Mouse (Mus musculus) thymus, postnatal 4 days (tissue): ENCODE measurements at regions not wholly inside any gene's neighbourhood (a gene's known extent, or its start where the extent isn't known, plus 50 kb on each side); places are given as distances from the start of the nearest gene placed in this dataset.

Experiments used
- DNase-seq: peaks from one replicate; pipeline ENCODE4 v3.0.0; 2021

- no peak for DNase-seq
Measured at GRCm38 (mm10) chr4:80442711-80443110, 391.2 kb upstream of the Tyrp1 start.

DNA sequence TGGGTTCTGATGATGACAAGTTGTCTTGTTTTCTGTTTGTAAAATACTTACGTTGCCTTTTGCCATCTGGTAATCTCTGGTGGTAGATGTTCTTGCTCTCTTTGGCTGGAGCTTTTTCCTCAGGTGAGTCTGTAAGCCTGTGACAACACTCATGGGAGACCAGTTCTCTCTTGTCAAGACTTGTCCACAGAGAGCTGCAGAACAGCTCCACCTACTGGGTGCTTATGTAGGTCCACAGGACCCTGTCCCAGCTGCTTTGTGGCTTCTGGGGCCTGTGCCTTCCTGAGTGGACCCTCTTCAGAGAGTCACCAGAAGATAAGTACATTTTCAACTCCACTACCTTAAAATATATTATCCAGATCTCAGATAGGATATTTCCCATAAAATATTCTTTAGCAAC lies 370.3 kb upstream of the Tyrp1 start:
- DNase-seq, result no peak

- DNase-seq, result no peak
Measured at GRCm38 (mm10) chr4:80475736-80476478, 358.0 kb upstream of the Tyrp1 start.

DNA sequence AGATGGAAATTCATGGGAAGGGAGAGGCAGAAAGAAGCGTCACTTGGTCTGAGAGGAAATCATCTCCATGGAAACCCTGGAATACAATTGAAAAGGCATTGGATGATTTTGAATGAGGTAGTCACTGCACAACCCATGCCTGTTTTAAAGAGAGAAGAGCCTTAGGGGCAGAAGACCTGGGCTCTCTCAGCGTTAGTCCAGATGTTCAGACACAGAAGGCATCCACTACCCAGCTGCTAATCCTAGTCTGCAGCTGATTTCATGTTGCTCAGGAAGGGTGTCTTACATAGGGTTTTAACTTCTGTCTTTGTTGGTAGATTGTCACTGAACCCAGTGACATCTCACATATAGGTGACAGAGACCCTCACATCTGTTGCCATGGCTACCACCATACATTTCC lies 318.8 kb upstream of the Tyrp1 start:
- DNase-seq, result no peak

DNA sequence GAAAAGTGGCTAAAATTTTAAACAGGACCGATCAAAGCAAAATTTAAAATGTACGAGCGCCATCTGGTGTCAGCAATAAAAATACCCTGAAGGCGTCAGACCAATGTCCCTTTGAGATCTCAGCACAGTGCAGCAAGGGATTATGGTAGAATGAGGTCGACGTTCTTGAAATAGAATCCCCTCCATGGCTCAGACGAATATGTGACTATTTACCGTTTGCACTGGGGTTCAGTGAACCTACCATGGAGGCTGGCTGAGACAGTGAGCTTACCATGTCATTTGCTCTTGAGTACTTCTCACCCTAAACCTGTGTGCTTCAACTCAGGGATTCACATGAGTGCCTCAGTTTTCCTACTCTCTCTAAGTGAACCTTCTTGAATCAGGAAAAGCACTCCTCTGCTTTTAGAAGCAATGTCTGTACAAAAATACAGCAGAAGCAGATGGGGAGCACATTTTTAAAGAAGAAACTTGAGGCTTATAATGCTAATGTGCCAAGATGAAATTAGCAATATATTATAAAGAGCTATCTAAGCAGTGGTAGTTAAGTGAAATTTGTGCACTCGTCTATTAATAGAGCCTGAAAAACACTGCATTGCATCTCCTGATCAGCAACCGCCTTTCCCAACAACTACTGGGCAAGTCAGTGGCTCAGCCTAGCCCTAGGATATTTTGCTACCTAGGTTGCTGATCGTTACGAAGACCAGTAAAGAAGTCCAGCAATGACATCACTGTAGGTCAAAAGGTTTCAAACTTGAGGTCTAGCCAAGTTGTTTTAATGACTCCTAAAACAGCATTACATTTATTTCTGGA lies 316.2 kb upstream of the Tyrp1 start:
- DNase-seq, result peak; percentile 4

DNA sequence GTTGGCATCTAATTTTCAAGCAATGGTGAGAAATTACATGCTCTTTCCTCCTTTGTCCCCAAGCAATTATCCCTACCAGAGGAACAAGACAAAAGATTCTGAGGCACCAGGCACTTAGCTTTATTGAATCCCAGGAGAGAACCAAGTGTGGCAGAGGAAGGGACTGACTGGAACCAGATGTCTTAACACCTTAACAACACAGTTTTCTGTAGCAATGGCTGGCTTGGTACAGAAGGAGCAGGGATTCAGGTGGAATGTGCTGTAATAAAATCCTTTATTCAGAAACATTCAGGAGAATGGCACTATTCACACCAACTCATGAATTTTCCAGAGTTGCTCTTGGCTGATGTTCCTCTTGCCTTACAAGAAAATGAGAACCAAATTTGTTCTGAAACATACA lies 315.3 kb upstream of the Tyrp1 start:
- no peak for DNase-seq

DNA sequence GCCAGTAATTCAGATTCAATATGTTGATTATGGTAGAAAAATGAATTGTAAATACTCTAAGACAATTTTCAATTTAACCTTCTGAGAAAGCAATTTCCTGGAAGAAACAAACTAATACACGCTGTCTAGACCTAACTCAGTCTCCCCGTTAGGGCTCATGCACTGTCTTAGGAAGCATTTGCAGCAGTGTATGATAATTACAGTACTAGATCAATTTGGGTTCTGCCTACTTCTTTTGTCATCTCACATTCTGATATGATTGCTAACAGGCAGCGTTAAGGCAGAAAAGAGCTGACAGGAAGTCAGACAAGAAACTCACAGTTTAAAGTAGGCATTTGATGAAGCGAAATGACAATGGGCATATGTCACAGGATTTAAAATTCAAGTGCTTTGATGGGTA lies 294.1 kb upstream of the Tyrp1 start:
- DNase-seq, result no peak

GRCm38 (mm10) chr4:80545086-80545485 lies 288.8 kb upstream of the Tyrp1 start:
- no peak for DNase-seq

- no peak for DNase-seq
Measured at GRCm38 (mm10) chr4:80589438-80589837, 244.5 kb upstream of the Tyrp1 start.

- no peak for DNase-seq
Measured at GRCm38 (mm10) chr4:80628271-80628670, 205.7 kb upstream of the Tyrp1 start.

DNA sequence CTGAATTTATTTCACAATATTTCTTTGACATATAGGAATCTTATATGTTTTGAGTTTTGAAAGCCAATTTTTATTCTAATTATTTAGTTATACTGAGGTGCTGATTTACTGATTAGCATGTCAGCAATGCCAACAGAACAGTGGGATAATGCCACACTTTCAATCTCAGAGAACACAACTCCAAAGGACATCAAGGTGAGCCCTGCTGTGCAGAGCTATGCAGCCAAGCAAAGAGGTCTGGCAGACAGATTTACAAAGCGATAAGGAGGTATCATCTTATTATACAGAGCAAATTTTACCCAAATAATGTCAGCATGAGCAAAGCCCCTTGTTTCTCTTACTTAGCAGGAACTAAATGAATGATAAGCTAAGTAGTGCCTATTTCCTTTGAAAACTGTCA lies 204.7 kb upstream of the Tyrp1 start:
- DNase-seq, result no peak

DNA sequence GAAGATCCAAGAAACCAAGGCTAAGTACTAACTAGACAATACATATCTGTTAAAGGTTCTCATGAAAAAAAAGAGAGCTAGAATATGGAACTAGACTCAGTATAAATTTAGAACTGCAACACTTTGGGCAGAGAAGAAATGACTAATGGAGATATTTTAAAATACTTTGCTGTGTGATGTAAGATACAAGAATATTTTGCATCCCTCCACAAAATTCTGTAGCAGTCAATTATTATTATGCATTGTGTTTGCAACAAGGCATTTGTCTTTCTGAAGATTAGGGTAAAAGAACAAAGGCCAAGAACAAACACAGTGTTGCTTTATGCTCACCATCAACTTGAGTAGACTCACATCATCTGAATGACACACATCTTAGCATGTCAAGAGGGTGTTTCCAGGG lies 203.7 kb upstream of the Tyrp1 start:
- no peak for DNase-seq

- DNase-seq, result no peak
Measured at GRCm38 (mm10) chr4:80631041-80631440, 202.9 kb upstream of the Tyrp1 start.

GRCm38 (mm10) chr4:80631441-80631840 lies 202.5 kb upstream of the Tyrp1 start:
- no peak for DNase-seq

DNA sequence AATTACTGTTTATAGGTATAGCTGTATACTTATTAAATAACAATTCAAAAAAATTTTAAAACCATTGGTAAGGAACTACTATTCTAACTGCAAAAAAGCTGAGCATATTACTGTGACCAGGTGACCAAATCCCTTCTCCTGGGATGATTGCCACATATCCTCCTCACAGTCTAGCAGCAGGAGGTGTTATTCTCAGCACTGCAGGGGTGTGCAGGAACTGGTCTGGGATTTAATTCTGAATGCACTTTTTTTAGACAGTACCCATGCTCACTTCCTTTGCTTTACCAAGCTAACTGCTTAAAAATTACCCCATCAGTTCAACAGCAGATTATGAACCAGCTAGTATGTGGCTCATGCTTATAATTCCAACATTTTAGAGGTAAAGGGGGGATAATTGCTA lies 195.5 kb upstream of the Tyrp1 start:
- DNase-seq, result no peak
